Mouse (Mus musculus): ENCODE measurements around the gene Cts7. TPM values are rescaled to one million over a fixed set of nuclear protein-coding genes. Genes with fewer than 3 reads are reported as not detected.

Gene Cts7
- 0.24 TPM for polyA plus RNA-seq (2017; shearing (Covaris generic))

DNA sequence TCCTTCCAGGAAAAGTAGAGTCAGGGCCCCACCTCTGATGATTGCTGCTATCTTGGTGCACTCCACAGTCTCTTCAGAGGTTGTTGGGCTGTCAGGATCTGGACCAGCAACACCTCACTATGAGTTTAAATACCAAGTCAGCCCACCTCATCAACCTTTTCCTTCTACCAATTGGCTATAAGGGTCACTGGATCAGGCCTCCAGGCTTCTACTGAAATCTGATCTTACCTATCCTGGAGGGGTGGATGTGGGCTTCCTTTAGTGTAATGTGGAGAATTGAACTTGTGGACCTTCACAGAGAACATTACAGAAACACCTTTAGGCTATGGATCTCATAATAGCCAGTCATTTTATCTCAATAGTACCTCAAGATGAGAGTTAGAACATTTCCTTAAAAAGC, at the start of gene Cts7:
TSS of gene Cts7 (minus strand) at position 101 of the 400 bp plus-strand sequence.

Other genes with a start within 250 kb of the Cts7 start
- not detected for gene Ctsr, start 193.9 kb downstream of the Cts7 start, polyA plus RNA-seq (2017; shearing (Covaris generic))
- not detected for gene Cts6, start 154.8 kb downstream of the Cts7 start, polyA plus RNA-seq (2017; shearing (Covaris generic))
- gene Cts8, start 102.8 kb downstream of the Cts7 start, polyA plus RNA-seq (2017; shearing (Covaris generic)), result not detected
- not detected for gene Gm49398, start 69.4 kb downstream of the Cts7 start, polyA plus RNA-seq (2017; shearing (Covaris generic))
- gene Ctsm, start 183.6 kb upstream of the Cts7 start, polyA plus RNA-seq (2017; shearing (Covaris generic)), result not detected
- not detected for gene Gm49352, start 210.0 kb upstream of the Cts7 start, polyA plus RNA-seq (2017; shearing (Covaris generic))
- gene Cts3, start 211.9 kb upstream of the Cts7 start, polyA plus RNA-seq (2017; shearing (Covaris generic)), result 0.51 TPM